Mouse (Mus musculus): ENCODE measurements at regions not wholly inside any gene's neighbourhood (a gene's known extent, or its start where the extent isn't known, plus 50 kb on each side); places are given as distances from the start of the nearest gene placed in this dataset.

DNA sequence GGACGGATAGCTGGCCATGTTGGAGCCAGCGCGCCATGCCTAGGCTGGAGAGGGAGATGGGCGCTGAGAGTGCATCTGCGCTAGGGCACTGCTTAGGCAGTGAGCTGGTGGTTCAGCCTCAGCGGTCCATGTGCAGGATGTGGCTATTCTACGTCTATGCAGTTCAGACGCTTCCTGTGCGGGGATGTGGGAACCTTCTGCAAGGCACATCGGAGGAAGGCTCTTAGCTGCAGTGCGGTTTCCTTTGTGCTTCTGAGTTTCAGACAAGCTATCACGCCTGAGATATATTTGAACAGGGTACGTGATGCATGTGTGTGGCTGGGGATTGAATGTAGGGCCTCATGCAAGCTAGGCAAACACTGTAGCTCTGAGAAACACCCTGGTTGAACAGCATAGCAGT is 54.4 kb upstream of the Lrpprc start:
- Histone ChIP-seq H3K4me1 (ENCODE audit: control insufficient read depth, insufficient read depth, low read length) (no peaks in the 10 kb centered on the region), H3K27me3 (ENCODE audit: control insufficient read depth, insufficient read depth, low read length) (no peaks in the 10 kb centered on the region), H3K27ac (ENCODE audit: low read depth, low read length) (no peak overlapping the region), H3K4me3 (ENCODE audit: low read depth, low read length) (no peak overlapping the region), H3K9me3 (ENCODE audit: control insufficient read depth, low read length) (no peaks in the 10 kb centered on the region), H3K9ac (replicated peaks; ENCODE audit: low read depth, low read length) (no peak overlapping the region), H3K4me2 (ENCODE audit: low read depth, low read length) (no peak overlapping the region), H3K36me3 (ENCODE audit: control insufficient read depth, insufficient read depth, low read length) (no peaks in the 10 kb centered on the region)
- ATAC-seq (ENCODE audit: low read depth): no peak
- WGBS: 90% methylated on average over 13 of the region's 13 CpGs

GRCm38 (mm10) chr17:84846141-84846540 is 55.6 kb upstream of the Lrpprc start:
- Histone ChIP-seq H3K27ac (ENCODE audit: low read depth, low read length) (no peak overlapping the region), H3K4me3 (ENCODE audit: low read depth, low read length) (no peak overlapping the region), H3K27me3 (ENCODE audit: control insufficient read depth, insufficient read depth, low read length) (no peaks in the 10 kb centered on the region), H3K9me3 (ENCODE audit: control insufficient read depth, low read length) (no peaks in the 10 kb centered on the region), H3K4me2 (ENCODE audit: low read depth, low read length) (no peak overlapping the region), H3K9ac (replicated peaks; ENCODE audit: low read depth, low read length) (no peak overlapping the region), H3K4me1 (ENCODE audit: control insufficient read depth, insufficient read depth, low read length) (no peaks in the 10 kb centered on the region), H3K36me3 (ENCODE audit: control insufficient read depth, insufficient read depth, low read length) (no peaks in the 10 kb centered on the region)
- WGBS: 92% methylated on average over 9 of the region's 9 CpGs
- no peak for ATAC-seq (ENCODE audit: low read depth)

DNA sequence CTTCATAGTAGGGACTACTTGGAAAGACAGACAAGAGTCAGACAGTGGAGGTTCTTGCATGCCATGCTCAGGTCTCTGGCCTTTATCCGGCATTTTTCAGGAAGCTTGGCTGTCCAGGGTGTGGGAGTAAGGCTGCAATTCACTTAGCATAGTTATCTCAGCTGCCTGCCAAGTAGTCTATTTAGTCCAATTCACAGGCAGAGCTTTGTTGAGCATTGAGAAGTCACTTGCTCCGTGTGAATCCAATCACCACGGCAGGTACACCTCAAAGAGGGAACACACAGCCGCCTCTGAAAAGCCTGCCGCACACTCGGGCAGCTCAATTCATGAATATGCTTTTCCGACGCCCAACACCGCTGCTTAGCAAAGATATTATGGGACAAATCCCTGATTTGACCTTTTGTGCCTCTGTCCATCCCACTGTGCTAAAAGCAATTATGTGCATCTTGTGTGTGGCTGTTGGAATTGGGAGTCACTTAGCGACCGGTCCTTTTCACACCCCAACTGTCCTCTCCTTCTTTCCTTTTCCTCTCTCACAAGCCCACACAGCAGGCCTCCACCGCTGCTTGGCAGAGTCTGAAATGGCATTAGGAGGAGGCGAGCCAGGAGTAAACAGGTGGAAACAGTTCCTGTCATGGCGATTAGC is 57.9 kb upstream of the Lrpprc start:
- Histone ChIP-seq H3K27ac (ENCODE audit: low read depth, low read length) (no peak overlapping the region), H3K4me2 (ENCODE audit: low read depth, low read length) (no peak overlapping the region), H3K4me3 (ENCODE audit: low read depth, low read length) (no peak overlapping the region), H3K4me1 (ENCODE audit: control insufficient read depth, insufficient read depth, low read length) (no peaks in the 10 kb centered on the region), H3K9me3 (ENCODE audit: control insufficient read depth, low read length) (no peaks in the 10 kb centered on the region), H3K27me3 (ENCODE audit: control insufficient read depth, insufficient read depth, low read length) (no peaks in the 10 kb centered on the region), H3K9ac (replicated peaks; ENCODE audit: low read depth, low read length) (no peak overlapping the region), H3K36me3 (ENCODE audit: control insufficient read depth, insufficient read depth, low read length) (no peaks in the 10 kb centered on the region)
- 38% methylated on average over 14 of the region's 14 CpGs for WGBS
- no peak for ATAC-seq (ENCODE audit: low read depth)

GRCm38 (mm10) chr17:84849031-84849405 is 58.4 kb upstream of the Lrpprc start:
- Histone ChIP-seq H3K4me3 (ENCODE audit: low read depth, low read length) (no peak overlapping the region), H3K9ac (replicated peaks; ENCODE audit: low read depth, low read length) (no peak overlapping the region), H3K27me3 (ENCODE audit: control insufficient read depth, insufficient read depth, low read length) (no peaks in the 10 kb centered on the region), H3K36me3 (ENCODE audit: control insufficient read depth, insufficient read depth, low read length) (no peaks in the 10 kb centered on the region), H3K9me3 (ENCODE audit: control insufficient read depth, low read length) (no peaks in the 10 kb centered on the region), H3K4me2 (ENCODE audit: low read depth, low read length) (no peak overlapping the region), H3K4me1 (ENCODE audit: control insufficient read depth, insufficient read depth, low read length) (no peaks in the 10 kb centered on the region), H3K27ac (ENCODE audit: low read depth, low read length) (no peak overlapping the region)
- 74% methylated on average over 6 of the region's 6 CpGs for WGBS
- ATAC-seq (ENCODE audit: low read depth): no peak

- WGBS: 84% methylated on average over 5 of the region's 5 CpGs
- Histone ChIP-seq H3K9ac (replicated peaks; ENCODE audit: low read depth, low read length) (no peak overlapping the region), H3K27ac (ENCODE audit: low read depth, low read length) (no peak overlapping the region), H3K4me1 (ENCODE audit: control insufficient read depth, insufficient read depth, low read length) (no peaks in the 10 kb centered on the region), H3K4me2 (ENCODE audit: low read depth, low read length) (no peak overlapping the region), H3K27me3 (ENCODE audit: control insufficient read depth, insufficient read depth, low read length) (no peaks in the 10 kb centered on the region), H3K36me3 (ENCODE audit: control insufficient read depth, insufficient read depth, low read length) (no peaks in the 10 kb centered on the region), H3K4me3 (ENCODE audit: low read depth, low read length) (no peak overlapping the region), H3K9me3 (ENCODE audit: control insufficient read depth, low read length) (no peaks in the 10 kb centered on the region)
- no peak for ATAC-seq (ENCODE audit: low read depth)
These were observed 59.9 kb upstream of the Lrpprc start for GRCm38 (mm10) chr17:84850464-84850863.

GRCm38 (mm10) chr17:84850893-84851292 is 60.3 kb upstream of the Lrpprc start:
- WGBS: 87% methylated on average over 5 of the region's 5 CpGs
- ATAC-seq (ENCODE audit: low read depth): no peak
- Histone ChIP-seq H3K9ac (replicated peaks; ENCODE audit: low read depth, low read length) (no peak overlapping the region), H3K36me3 (ENCODE audit: control insufficient read depth, insufficient read depth, low read length) (no peaks in the 10 kb centered on the region), H3K4me1 (ENCODE audit: control insufficient read depth, insufficient read depth, low read length) (no peaks in the 10 kb centered on the region), H3K9me3 (ENCODE audit: control insufficient read depth, low read length) (no peaks in the 10 kb centered on the region), H3K4me3 (ENCODE audit: low read depth, low read length) (no peak overlapping the region), H3K4me2 (ENCODE audit: low read depth, low read length) (no peak overlapping the region), H3K27me3 (ENCODE audit: control insufficient read depth, insufficient read depth, low read length) (no peaks in the 10 kb centered on the region), H3K27ac (ENCODE audit: low read depth, low read length) (no peak overlapping the region)

GRCm38 (mm10) chr17:84856971-84857370 is 66.4 kb upstream of the Lrpprc start:
- H3K36me3 ChIP-seq (ENCODE audit: control insufficient read depth, insufficient read depth, low read length): no peaks in the 10 kb centered on the region
- H3K9me3 ChIP-seq (ENCODE audit: control insufficient read depth, low read length): no peaks in the 10 kb centered on the region
- ATAC-seq (ENCODE audit: low read depth): no peak
- H3K4me2 ChIP-seq (ENCODE audit: low read depth, low read length): no peak overlapping the region
- H3K9ac ChIP-seq (replicated peaks; ENCODE audit: low read depth, low read length): no peak overlapping the region
- no peaks in the 10 kb centered on the region for H3K4me1 ChIP-seq (ENCODE audit: control insufficient read depth, insufficient read depth, low read length)
- no peak overlapping the region for H3K4me3 ChIP-seq (ENCODE audit: low read depth, low read length)
- no peak overlapping the region for H3K27ac ChIP-seq (ENCODE audit: low read depth, low read length)
- no peaks in the 10 kb centered on the region for H3K27me3 ChIP-seq (ENCODE audit: control insufficient read depth, insufficient read depth, low read length)
- 86% methylated on average over 6 of the region's 6 CpGs for WGBS

DNA sequence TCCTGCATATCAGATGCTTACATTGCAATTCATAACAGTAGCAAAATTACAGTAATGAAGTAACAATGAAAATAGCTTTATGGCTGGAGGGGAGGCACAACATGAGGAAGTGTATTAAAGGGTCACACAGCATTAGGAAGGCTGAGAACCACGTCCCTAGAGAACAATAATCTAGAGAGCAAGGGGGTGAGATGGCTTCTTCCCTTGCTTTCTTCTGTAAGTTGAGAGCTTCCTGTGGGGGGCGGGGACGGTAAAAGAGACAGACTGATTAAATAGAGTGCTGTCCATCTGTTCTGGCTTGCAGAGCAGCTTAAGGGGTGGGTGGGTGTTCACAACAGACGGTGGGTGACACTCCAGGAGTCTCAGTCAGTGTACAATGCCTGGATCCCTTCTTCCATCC is 68.2 kb upstream of the Lrpprc start:
- 37% methylated on average over 4 of the region's 4 CpGs for WGBS
- no peaks in the 10 kb centered on the region for H3K36me3 ChIP-seq (ENCODE audit: control insufficient read depth, insufficient read depth, low read length)
- ATAC-seq (ENCODE audit: low read depth): no peak
- no peaks in the 10 kb centered on the region for H3K9me3 ChIP-seq (ENCODE audit: control insufficient read depth, low read length)
- no peak overlapping the region for H3K4me3 ChIP-seq (ENCODE audit: low read depth, low read length)
- no peak overlapping the region for H3K27ac ChIP-seq (ENCODE audit: low read depth, low read length)
- H3K4me1 ChIP-seq (ENCODE audit: control insufficient read depth, insufficient read depth, low read length): no peaks in the 10 kb centered on the region
- no peaks in the 10 kb centered on the region for H3K27me3 ChIP-seq (ENCODE audit: control insufficient read depth, insufficient read depth, low read length)
- H3K4me2 ChIP-seq (ENCODE audit: low read depth, low read length): no peak overlapping the region
- H3K9ac ChIP-seq (replicated peaks; ENCODE audit: low read depth, low read length): no peak overlapping the region

- H3K27ac ChIP-seq (ENCODE audit: low read depth, low read length): no peak overlapping the region
- 75% methylated on average over 8 of the region's 8 CpGs for WGBS
- no peak for ATAC-seq (ENCODE audit: low read depth)
- H3K4me3 ChIP-seq (ENCODE audit: low read depth, low read length): no peak overlapping the region
- H3K27me3 ChIP-seq (ENCODE audit: control insufficient read depth, insufficient read depth, low read length): no peaks in the 10 kb centered on the region
- H3K4me1 ChIP-seq (ENCODE audit: control insufficient read depth, insufficient read depth, low read length): no peaks in the 10 kb centered on the region
- no peak overlapping the region for H3K4me2 ChIP-seq (ENCODE audit: low read depth, low read length)
- no peak overlapping the region for H3K9ac ChIP-seq (replicated peaks; ENCODE audit: low read depth, low read length)
- H3K9me3 ChIP-seq (ENCODE audit: control insufficient read depth, low read length): no peaks in the 10 kb centered on the region
- H3K36me3 ChIP-seq (ENCODE audit: control insufficient read depth, insufficient read depth, low read length): no peaks in the 10 kb centered on the region
These were observed 69.3 kb upstream of the Lrpprc start for GRCm38 (mm10) chr17:84859916-84860315.

All from neural tube, embryonic 14.5 days (tissue).